Mouse (Mus musculus) thymus, postnatal 10 days (tissue): Measurements from ENCODE around the gene Prkag1.

Source experiments
- DNase-seq, 2 experiments: peaks; one replicate each; pipeline ENCODE4 v3.0.0; 2021; ENCODE audit warnings: low spot score in 2 of 2

Gene Prkag1

DNA sequence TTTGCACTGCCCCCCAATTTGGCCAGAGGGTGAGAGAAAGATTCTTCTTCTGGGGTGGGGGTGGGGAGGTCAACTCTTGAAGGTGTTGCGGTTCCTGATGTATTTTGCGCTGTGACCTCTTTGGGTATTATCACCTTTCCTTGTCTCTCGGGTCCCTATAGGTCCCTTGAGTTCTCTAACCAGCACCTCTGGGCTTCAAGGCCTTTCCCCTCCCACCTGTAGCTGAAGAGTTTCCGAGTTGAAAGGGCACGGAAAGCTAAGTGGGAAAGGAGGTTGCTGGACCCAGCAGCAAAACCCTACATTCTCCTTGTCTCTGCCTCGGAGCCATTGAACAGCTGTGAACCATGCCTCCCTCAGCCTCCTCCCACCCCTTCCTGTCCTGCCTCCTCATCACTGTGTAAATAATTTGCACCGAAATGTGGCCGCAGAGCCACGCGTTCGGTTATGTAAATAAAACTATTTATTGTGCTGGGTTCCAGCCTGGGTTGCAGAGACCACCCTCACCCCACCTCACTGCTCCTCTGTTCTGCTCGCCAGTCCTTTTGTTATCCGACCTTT, 38.1 kb downstream of the Prkag1 start:
- no peak for DNase-seq

DNA sequence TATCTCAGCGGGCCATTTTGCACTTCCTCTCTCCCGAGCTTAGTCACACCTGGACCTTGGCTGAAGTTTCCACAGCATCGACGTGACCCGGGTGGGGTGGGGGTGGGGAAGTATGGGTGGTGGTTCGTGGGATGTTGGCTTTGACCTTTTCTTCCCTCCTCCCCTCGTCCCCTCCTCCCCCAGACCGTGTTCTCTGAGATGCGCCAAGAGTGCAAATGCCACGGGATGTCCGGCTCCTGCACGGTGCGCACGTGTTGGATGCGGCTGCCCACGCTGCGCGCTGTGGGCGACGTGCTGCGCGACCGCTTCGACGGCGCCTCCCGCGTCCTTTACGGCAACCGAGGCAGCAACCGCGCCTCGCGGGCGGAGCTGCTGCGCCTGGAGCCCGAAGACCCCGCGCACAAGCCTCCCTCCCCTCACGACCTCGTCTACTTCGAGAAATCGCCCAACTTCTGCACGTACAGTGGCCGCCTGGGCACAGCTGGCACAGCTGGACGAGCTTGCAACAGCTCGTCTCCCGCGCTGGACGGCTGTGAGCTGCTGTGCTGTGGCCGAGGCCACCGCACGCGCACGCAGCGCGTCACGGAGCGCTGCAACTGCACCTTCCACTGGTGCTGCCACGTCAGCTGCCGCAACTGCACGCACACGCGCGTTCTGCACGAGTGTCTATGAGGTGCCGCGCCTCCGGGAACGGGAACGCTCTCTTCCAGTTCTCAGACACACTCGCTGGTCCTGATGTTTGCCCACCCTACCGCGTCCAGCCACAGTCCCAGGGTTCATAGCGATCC, 38.9 kb downstream of the Prkag1 start:
- no peak for DNase-seq

GRCm38 (mm10) chr15:98791771-98792170, 39.5 kb downstream of the Prkag1 start:
- no peak for DNase-seq

DNA sequence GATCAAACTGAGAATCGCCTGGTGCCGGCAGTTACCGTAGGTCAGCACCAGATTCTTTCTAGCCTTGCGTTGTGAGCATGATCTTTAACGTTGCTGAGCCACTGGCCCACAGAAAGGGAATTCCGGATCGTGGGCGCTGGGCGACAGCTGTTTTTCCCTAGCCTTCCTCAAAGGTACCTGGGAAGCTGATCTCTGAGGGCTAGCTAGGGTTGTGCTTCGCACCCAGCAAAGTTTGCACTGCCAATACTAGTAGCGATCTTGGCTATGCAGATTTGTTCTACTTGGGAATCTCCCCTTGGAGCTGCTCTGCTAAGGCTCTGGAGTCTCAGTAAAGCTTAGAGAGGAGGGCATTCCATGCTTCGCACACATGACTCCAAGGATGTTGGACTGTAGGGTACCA, 40.1 kb downstream of the Prkag1 start:
- DNase-seq = no peak

- no peak for DNase-seq
Observed at GRCm38 (mm10) chr15:98790761-98791160, 40.6 kb downstream of the Prkag1 start.

DNA sequence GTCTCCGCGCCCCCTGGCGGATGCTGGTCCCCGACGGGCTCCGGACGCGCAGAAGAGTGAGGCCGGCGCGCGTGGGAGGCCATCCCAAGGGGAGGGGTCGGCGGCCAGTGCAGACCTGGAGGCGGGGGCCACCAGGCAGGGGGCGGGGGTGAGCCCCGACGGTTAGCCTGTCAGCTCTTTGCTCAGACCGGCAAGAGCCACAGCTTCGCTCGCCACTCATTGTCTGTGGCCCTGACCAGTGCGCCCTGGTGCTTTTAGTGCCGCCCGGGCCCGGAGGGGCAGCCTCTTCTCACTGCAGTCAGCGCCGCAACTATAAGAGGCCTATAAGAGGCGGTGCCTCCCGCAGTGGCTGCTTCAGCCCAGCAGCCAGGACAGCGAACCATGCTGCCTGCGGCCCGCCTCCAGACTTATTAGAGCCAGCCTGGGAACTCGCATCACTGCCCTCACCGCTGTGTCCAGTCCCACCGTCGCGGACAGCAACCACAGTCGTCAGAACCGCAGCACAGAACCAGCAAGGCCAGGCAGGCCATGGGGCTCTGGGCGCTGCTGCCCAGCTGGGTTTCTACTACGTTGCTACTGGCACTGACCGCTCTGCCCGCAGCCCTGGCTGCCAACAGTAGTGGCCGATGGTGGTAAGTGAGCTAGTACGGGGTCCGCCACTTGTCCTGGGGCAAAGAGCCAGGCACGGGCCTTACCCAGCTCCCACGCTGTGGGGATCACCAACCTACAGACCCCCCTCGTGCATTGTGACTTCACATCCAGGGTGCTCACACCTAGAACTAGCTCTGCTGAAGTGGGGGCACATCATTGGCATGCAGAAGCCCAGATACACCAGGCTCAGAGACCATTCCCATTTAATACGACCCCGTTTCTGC, 41.4 kb downstream of the Prkag1 start, which contains the start of gene Wnt1:
TSS of gene Wnt1 (plus strand) at position 197 of the 875 bp plus-strand sequence.
- peak; percentile 38 to 75 for DNase-seq

- DNase-seq = no peak
Observed at GRCm38 (mm10) chr15:98788972-98789660, 42.2 kb downstream of the Prkag1 start.

GRCm38 (mm10) chr15:98787930-98788329, 43.4 kb downstream of the Prkag1 start:
- DNase-seq = no peak

- no peak for DNase-seq
Observed at GRCm38 (mm10) chr15:98785744-98786143, 45.6 kb downstream of the Prkag1 start.

DNA sequence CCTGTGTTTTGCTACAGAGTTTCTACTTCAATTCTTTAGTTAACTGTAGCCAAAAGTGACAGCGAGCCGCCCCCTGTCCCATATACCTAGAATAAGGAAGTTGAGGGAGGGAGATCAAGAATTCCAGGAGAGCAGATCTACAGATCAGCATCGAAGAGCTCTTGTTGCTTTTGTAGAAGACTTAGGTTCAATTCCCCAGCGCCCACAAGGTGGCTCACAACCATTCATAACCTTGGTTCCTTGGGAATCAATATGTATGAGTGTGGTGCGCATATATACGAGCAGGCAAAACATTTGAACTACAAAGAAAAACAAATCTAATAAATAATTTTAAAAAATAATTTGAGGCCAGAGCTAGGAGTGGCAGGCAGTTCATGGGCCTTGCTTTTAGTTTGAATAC, 50.2 kb downstream of the Prkag1 start:
- DNase-seq = no peak

DNA sequence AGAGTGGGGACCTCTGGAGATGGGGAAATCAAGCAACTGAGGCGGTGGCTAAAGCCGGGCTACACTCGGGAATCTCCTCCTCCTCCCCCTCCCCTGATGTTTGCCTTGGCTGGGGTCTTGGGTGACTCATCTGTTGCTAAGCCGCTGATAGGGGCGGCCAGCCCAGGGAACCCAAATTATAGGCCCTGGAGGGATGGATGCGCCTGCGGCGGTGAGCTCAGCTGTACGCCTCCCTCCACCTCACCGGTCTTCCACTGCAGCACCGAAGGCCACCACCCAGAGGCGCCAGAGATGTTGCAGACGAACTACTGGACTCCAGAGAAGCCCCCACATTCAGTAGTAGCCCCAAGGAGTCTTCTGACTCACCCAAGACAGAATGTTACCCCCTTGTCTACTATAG, 50.7 kb downstream of the Prkag1 start:
- DNase-seq = no peak

DNA sequence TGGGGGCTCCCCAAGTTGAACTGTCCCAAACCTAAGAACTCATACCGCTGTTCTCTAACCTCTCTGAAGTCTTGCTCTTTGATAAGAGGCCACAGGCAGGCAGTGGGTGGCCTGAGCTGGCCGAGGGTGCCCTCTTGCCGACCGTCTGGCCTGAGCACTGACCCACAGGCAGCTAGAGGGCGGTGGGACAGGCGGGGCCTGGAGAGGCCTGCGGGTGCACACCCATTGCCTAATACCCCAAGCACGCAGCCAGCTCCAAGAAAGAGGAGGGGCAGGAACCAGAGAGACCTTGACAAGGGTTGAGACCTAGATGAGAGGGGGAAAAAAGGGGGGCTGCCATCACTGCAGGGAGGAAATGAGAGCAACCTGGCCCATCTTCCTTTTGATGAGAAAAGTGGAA, 51.2 kb downstream of the Prkag1 start:
- no peak for DNase-seq

- no peak for DNase-seq
Observed at GRCm38 (mm10) chr15:98778806-98779205, 52.5 kb downstream of the Prkag1 start.

DNA sequence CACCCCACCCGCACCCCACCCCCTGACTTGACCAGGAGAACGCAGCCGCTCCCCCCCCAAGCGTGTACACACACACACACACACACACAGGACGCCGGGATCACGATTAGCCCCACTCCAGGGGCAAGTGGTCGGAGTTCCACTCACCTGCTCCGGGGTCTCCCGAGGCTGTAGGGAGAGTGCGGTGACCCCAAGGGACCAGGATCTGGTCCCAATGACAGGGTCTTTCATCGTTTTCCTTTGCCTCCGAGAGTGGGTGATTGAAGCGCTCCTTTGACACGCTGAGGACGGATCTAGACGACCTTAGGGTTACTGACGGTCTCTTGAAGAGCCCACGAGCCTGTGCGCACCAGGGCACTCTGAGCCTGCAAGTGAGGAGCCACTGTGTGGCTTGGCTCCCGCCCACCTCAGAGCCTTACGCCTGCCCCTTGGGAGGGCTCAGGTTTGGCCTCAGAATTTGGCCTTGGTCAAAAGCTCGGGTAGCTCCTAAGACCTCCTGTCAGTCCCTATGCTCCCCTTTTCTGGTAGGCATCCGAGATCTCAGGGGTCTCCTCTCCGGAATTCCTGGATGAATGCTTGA, 53.0 kb downstream of the Prkag1 start:
- no peak for DNase-seq

GRCm38 (mm10) chr15:98777762-98778161, 53.6 kb downstream of the Prkag1 start, which contains the start of gene Wnt10b:
TSS of gene Wnt10b (minus strand) at chr15:98778150.
- no peak for DNase-seq

DNA sequence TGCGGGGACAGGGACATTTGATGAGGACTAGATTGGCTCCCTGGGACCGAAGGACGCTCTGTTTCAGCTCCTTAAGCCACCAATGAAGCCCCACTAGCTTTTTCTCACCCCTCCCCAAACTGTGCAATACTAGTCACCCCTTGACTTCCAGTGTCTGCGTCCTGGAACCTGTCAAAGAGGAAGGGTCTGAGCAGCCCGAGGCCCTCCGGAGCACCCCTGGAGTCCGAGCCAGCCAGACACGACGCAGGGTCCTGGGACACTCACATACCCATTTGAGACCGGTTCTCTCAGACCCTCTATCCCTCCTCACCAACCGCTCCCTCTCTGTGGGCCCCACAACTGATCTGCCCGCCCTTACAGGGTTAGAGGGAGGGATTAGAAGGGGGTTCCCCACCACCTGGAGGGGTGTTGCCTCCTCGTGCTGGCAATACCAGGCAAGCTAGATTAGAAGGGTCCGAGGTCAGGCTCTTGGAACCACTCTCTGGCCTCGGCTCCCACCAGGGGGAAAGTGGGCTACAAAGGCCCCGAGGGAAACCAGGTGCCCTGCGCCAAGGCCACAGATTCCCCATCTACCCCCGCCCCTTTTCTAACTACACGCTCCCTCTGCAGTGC, 54.2 kb downstream of the Prkag1 start:
- no peak for DNase-seq

GRCm38 (mm10) chr15:98776280-98777004, 54.9 kb downstream of the Prkag1 start:
- DNase-seq = peak in 1 of 2 experiments; percentile 34

DNA sequence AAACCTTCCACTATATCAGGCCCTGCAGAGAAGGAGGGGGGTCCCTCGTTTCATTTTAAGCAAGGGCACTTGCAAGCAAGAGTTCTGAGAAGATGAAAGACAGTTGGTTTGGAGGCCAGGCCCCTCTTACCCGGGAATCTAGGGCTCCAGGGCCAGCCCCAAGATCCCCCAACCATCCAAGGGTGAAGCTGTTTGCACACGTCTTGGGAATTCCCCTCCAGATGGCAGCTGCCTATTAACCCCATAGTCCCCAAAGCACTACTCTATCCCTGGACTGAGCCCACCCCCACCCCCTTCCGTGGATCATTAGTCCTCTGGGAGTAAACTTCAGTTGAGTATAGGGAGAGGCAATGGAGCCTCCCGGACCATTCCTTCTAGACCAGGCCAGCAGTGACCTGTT, 55.8 kb downstream of the Prkag1 start:
- no peak for DNase-seq

DNA sequence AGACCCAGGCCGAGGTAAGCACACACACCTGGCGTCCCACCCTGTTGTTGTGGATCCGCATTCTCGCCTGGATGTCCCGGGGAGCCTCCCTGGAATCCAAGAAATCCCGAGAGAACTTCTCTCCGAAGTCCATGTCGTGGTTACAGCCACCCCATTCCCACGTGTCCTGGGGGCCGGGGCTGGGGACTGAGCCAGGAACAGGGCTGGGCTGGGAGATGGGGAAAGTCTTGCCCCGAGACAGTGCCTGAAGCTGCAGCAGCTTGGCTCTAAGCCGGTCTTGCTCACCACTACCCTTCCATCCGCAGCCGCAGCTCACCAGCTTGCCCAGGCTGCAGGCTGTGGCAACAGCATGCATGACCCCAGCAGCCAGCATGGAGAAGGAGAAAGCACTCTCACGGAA, 57.2 kb downstream of the Prkag1 start:
- no peak for DNase-seq

- DNase-seq = peak; percentile 42 to 59
Observed at GRCm38 (mm10) chr15:98772511-98773211, 58.7 kb downstream of the Prkag1 start.
